In genomic region chr15:96641111-96641820, GRCm38 (mm10) we compare ENCODE assay signal across 8 mouse cellular contexts. TPM values are rescaled to one million over a fixed set of nuclear protein-coding genes. Genes with fewer than 3 reads are reported as not detected.
A peak's percentile ranks its signal among the peaks of the same experiment; 100 is the strongest.
DNase-seq lines count a peak whose midpoint lies in the region; ATAC-seq and TF ChIP-seq lines count a peak whose summit lies in the region.

No protein-coding gene starts in this region.

- peaks cover 33% of the 10 kb centered on the region for H3K4me1 ChIP-seq in limb, embryonic 15.5 days
- peaks cover 41% of the 10 kb centered on the region for H3K4me1 ChIP-seq in midbrain, embryonic 15.5 days

- no peaks in the 10 kb centered on the region for H3K27me3 ChIP-seq in limb, embryonic 15.5 days
- H3K27me3 ChIP-seq in midbrain, embryonic 15.5 days (replicated peaks), result no peaks in the 10 kb centered on the region

- intact Hi-C loops in gastrocnemius, adult 2 months (cut with DNase I), result no loop called here
- intact Hi-C loops in gastrocnemius, postnatal 14 days (cut with DNase I; ENCODE audit: low total_unique reads), result no loop called here

- peak overlapping the region; percentile 78 for H3K4me3 ChIP-seq in gastrocnemius, adult 2 months
- H3K4me3 ChIP-seq in limb, embryonic 15.5 days, result peak overlapping the region; percentile 72
- H3K4me3 ChIP-seq in midbrain, embryonic 15.5 days, result peak overlapping the region; percentile 97

- DNase-seq in gastrocnemius, adult 2 months, result peak; percentile 45
- no peak for DNase-seq in gastrocnemius, adult 18-20 months (ENCODE audit: low spot score)
- peak; percentile 26 for DNase-seq in gastrocnemius, postnatal 14 days
- DNase-seq in kidney, adult 18-20 months, result peak; percentile 36
- DNase-seq in spleen, adult 18-20 months, result peak; percentile 54 to 63

- no peak for TF ChIP-seq CTCF in gastrocnemius, adult 2 months (IDR thresholded peaks at IDR 0.05)

- peak overlapping the region; percentile 94 for H3K4me2 ChIP-seq in limb, embryonic 15.5 days
- H3K4me2 ChIP-seq in midbrain, embryonic 15.5 days, result peak overlapping the region; percentile 65

- H3K36me3 ChIP-seq in limb, embryonic 15.5 days, result no peaks in the 10 kb centered on the region
- 0 out of 2 replicates have a peak, but pooled peaks cover 2% of the 10 kb centered on the region for H3K36me3 ChIP-seq in midbrain, embryonic 15.5 days (replicated peaks)

- no peaks in the 10 kb centered on the region for H3K9me3 ChIP-seq in limb, embryonic 15.5 days
- no peaks in the 10 kb centered on the region for H3K9me3 ChIP-seq in midbrain, embryonic 15.5 days

- ATAC-seq in common myeloid progenitor, adult 5-6 weeks (replicated peaks; ENCODE audit: low read depth, poor library complexity, severe bottlenecking), result peak; percentile 33
- ATAC-seq in limb, embryonic 15.5 days (ENCODE audit: insufficient number of reproducible peaks, low FRiP score, low TSS enrichment, low read depth), result peak; percentile 20; the same call in 1 of the 2 replicates
- ATAC-seq in midbrain, embryonic 15.5 days (replicated peaks), result peak; percentile 65

- peak overlapping the region; percentile 56 for H3K9ac ChIP-seq in limb, embryonic 15.5 days
- peak overlapping the region; percentile 100 for H3K9ac ChIP-seq in midbrain, embryonic 15.5 days

- under 1% methylated on average over 62 of the region's 63 CpGs for WGBS in limb, embryonic 15.5 days
- WGBS in midbrain, embryonic 15.5 days, result under 1% methylated on average over 63 of the region's 63 CpGs

- H3K27ac ChIP-seq in gastrocnemius, adult 2 months, result peak overlapping the region; percentile 25; the same call in 1 of the 2 replicates
- peak overlapping the region; percentile 89 for H3K27ac ChIP-seq in limb, embryonic 15.5 days
- H3K27ac ChIP-seq in midbrain, embryonic 15.5 days, result peak overlapping the region; percentile 100

RNA-seq across cellular contexts. Expression of gene Slc38a1, which starts 1.4 kb away (rescaled TPM):
- 1 to 10 TPM; 1.0 to 1.3 TPM for total RNA-seq in gastrocnemius, adult 2 months (2021)
- total RNA-seq in gastrocnemius, adult 18-20 months (2021), result 1 to 10 TPM in 1 of 2 experiments, under 1 TPM in 1; 0.75 to 1.4 TPM
- 74.6 and 85.3 TPM in 2 replicates for total RNA-seq in common myeloid progenitor, adult 5-6 weeks (2017)
- total RNA-seq in gastrocnemius, postnatal 14 days (2021), result 1 to 10 TPM; 3.1 to 4.1 TPM
- polyA plus RNA-seq in limb, embryonic 15.5 days (2015; fragmentation: Nextera tagmentation; extraction: Ambion mirVana), result 48.0 and 54.0 TPM in 2 replicates
- polyA plus RNA-seq in midbrain, embryonic 15.5 days (2015; fragmentation: Nextera tagmentation; extraction: Ambion mirVana), result 132 and 144 TPM in 2 replicates

RNA-seq across cellular contexts. Expression of gene Slc38a2, which starts 58.3 kb away (rescaled TPM):
- total RNA-seq in gastrocnemius, adult 2 months (2021), result 100 to 1,000 TPM; 115 to 116 TPM
- total RNA-seq in gastrocnemius, adult 18-20 months (2021), result 100 to 1,000 TPM in 1 of 2 experiments, 10 to 100 TPM in 1; 93.4 to 242 TPM
- total RNA-seq in common myeloid progenitor, adult 5-6 weeks (2017), result 85.6 and 103 TPM in 2 replicates
- 100 to 1,000 TPM in 1 of 2 experiments, 10 to 100 TPM in 1; 73.6 to 103 TPM for total RNA-seq in gastrocnemius, postnatal 14 days (2021)
- 116 and 117 TPM in 2 replicates for polyA plus RNA-seq in limb, embryonic 15.5 days (2015; fragmentation: Nextera tagmentation; extraction: Ambion mirVana)
- 121 and 125 TPM in 2 replicates for polyA plus RNA-seq in midbrain, embryonic 15.5 days (2015; fragmentation: Nextera tagmentation; extraction: Ambion mirVana)

Comparison
In these comparisons a context has a peak if more than half of its experiments do, and no peak if none do; other contexts are left out.
1. H3K27ac ChIP-seq: peak in every context shown above with its lines; median percentile 100 in midbrain, embryonic 15.5 days; 89 in limb, embryonic 15.5 days; 25 in gastrocnemius, adult 2 months.
2. RNA of gene Slc38a1, which starts 1.4 kb away (total RNA-seq): 74.6 to 85.3 TPM in common myeloid progenitor, adult 5-6 weeks; 3.1 to 4.1 TPM in gastrocnemius, postnatal 14 days, 0.75 to 1.4 TPM in gastrocnemius, adult 18-20 months and 1.0 to 1.3 TPM in gastrocnemius, adult 2 months; every median in the first group is over 10 times any median in the second.
3. Peak in every context shown above with its lines, with median percentiles within 50 percentile points of each other: H3K4me3 ChIP-seq and ATAC-seq.